Mouse (Mus musculus) cerebellum, postnatal 10 days (tissue): ENCODE results near the gene Cep41.

Source experiments
- DNase-seq, 2 experiments: peaks; one replicate each; pipeline ENCODE4 v3.0.0; 2021; ENCODE audit warnings: mixed read lengths in 2 of 2

The Cep41 gene

DNA sequence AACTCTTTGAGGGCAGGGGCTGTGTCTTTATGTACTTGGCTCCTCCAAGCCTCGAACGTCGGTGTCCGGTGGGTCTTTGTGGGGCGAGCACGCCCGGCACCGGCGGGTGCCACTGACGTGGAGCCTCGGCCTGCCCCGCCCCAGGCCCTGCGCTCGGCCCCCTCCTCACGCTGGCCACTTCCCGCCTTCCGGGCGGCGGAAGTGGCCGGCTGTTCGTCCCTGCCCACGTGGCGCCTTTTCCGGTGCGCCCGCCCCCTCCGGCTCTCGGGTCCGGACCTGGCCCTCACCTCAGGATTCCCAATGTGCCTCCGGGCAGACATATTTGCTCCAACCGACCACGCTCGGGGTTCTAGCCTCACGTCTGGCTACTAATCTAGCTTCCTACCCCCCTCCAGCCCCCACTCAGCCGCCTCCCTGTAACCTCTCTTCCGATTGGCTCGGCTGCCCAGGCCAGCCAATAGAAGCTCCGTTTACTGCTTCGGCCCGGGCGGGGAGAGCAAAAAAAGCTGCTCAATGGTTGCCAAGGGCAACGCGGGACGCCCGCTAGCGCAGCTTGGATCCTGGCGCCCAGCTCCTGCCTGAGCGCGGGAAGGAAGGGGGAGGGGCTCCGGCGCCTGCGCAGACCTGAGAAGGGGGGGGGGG, at the start of gene Cep41:
Cep41 (minus strand) TSS at position 400 of the 642 bp plus-strand sequence.
- DNase-seq = peak; percentile 99

DNA sequence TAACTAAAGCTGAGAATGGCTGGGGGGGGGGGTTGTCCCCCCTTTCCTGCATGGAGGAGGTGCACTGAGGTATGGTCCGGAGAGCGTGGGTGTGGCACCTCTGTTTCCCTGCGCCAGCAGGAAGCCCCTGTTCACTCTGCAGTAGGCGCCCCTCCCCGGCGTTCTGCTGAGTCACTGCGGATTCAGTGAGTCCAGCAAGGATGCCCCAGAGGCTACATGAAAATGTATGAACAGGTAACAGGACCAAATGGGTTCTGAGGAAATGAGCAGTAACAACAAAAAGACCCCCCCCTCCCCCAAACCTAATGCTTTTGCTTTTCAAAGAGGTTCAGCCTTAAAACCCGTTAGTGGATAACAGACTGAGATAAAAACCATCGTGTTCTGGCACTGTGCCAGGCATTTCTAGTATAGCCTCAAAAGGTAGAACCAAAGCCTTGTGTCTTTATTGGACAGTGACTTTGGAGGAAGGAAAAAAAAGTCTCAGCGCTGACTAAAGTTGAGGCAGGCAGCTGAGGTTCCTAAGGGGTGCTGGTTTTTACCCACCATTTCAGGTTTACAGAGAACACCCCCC, 45.7 kb upstream of the Cep41 start:
- peak; percentile 58 to 63 for DNase-seq

DNA sequence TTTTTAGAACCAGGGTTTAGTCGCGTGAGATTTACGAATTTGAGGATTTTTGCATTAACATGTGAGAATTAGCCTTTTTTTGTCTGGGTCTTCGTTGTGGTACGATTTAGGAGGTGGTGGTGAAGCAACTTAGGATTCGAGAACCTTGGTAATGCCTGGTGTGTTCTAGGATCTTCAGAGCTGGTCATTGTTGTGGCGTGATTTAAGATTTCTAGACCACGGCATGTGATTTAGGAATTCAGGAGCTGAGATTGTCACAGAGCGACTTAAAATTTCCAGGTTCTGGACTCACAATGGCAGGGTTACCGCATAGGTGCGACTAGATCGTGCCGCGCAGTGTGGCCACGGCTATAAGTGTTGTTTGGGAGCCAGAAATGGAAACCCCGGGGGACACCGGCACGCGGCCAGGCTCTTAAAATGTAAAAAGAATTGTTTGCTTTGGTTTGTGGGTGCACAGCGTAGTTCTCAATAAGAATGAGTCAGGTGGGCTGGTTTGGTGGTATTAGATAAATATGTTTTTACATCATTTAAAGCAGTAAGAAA, 45.0 kb upstream of the Cep41 start:
- peak; percentile 51 to 56 for DNase-seq

DNA sequence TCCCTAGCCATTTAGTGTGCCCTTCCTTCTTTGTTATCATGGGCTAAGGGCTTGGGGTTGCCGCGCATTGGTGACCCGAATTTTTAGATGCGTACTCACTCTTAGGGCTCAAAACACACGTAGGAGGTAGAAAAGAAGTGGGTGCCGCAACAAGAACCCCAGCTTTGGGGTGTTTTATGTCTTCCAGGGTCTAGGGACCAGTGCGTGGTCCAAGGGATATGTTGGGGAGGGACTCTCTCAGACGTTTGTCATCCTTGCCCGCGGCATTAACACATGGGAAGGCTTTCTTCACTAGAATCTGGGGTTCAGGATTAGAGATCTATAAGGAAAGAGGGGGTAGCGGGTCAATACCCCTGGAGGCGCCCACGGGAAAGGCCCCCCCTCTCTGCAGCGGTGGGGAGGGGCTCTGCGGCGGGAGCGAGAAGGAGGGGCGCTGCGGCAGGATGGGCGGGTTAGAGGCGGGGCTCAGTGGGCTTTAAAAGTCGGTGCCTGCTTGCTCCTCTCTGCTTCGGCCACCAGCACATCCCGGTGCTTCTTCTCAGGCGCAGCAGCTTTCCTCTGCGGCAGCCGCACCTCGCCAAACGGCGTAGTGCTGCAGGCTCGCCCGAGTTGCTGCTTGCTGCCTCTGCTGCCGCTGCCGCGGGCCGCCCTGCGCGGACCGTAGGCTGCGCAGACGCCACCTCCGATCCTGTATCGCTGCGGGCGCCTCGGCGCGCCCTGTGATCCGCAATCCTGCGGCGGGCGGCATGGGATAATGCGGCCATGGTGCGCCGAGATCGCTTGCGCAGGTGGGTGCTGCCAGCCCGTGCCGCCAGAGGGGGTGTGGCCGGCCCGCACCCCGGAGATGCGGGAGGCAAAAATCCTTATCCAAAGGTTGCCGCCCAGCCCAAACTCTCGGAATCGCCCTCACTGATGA, 44.3 kb upstream of the Cep41 start:
- peak; percentile 89 to 92 for DNase-seq

DNA sequence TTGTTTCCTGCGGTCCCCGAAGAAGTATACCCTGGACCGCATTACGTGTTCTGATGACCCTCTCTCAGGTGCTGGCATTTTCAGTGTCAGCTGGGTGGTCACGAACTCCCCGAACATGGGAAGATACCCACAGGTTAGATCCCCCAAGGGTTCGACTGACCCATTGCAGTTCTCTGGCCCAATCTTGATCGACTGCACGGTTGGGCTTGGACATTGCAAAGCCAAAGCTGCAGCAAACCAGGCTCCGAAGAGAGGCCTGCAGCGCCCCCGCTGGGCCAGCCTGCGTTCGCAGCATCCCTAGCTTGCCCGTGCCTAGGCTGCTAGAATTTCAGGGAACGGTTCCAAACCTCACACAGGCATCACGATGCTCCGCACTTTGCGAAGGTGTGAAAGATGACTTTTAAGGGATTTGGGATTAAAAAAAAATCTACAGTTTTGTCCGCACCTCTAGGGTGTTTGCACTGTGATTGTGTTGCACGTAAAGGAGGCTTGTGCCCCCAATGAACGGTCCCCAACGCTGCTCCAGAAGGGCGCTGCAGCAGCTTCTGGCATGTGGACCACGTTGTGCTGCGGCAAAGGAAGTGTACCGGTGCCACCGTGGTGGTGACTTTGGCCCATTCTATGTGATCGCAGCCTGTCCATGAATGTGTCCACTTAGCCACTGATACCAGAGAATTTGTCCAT, 43.5 kb upstream of the Cep41 start:
- DNase-seq = peak; percentile 86 to 90

DNA sequence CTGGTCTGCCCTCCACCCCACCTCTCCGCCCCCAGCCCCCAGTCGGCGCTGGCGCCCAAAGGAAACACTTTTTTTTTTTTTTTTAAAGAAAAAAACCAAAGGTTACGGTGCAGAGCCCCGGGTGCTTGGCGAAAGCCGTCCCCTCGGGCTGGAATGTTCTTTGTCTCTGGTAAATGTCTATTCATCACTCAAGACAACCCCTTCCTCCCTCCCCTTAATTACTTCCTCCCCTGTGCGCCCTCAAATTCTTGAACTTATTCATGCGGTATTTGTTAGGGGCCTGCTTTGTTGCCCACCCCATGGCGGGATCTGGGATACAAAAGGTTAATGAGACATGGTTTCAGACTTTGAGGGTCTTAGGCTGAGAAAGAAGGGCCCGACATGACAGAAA, 42.8 kb upstream of the Cep41 start:
- no peak for DNase-seq

DNA sequence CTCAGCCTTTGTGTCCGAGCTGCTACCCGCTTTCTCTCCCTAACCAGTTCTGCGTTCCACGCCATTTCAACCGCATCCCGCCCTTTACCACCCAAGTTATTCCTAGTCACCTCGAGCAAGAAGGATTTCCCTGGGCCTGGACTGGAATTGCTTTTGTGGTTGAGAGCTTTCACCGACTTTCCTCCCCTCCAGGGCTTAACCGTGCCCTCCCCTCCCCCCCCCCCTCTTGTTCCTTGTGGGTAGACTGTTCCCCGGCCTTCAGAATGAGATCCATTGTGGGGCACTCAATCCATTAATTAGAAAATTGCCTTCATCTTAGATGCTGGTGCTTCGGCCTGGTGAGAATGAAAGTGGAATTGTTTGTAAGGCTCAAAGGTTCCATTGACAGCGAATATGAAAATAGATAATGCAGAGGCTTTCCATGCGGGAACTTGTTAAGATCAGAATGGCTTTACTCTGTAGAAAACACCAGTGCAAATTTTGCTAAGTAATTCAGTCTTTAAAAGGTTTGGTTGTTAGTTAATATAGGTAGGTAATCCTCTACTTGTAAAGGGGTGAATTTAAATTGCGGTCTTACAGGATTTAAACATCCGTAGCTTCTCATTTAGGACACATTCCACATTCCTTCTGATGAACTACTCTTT, 42.3 kb upstream of the Cep41 start:
- no peak for DNase-seq

DNA sequence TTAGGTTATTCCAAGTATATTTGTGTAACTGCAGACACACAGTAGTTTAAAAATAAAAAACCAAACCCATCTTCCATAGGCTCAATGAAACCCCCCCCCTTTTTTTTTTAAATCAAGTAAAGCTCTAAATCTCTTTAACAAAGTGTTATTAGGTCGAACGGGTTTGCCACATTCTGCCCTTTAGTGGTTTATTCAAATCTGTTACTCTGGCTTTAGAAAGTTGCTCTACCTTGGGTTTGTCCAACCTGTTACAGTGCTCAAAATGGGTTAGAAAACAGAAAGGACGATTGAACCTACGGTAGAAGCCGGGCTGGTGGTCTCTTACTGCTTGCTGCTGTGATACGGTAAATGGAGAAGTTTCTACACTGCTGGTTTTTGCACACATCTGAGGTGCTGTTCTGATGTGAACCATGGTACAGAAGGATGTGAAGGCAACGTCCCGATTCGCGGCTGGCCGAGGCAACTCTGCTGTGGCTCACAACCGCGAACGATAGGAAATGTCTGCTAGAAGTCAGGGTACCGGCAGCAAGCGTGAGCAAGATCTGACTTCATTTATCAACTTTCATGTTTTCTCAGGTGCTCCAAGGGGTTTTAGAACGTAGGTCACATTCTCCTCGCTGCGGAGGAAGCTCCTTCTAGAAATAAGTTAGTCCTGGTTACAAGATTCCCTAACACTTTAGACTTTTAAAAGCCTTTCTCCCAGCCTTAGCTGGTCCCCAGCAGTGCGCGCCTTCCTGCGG, 41.6 kb upstream of the Cep41 start:
- DNase-seq = no peak

DNA sequence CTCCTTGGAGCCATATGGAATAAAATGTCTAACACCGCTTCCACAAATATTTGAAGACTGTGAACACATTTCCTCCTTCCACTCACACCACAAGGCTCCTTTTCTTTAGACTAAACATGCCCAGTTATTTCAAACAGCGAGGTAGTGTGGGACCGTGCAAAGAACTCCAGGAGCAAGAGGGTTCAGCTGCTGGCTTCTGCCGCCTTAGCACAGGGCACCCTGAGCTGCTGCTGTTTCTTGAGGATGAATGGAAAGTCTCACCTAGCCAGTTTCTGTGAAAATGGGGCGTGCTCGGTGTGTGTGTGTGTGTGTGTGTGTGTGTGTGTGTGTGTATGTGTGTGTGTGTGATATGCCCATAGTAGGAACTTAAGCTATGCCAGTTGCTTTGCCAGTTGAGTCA, 40.9 kb upstream of the Cep41 start:
- no peak for DNase-seq

DNA sequence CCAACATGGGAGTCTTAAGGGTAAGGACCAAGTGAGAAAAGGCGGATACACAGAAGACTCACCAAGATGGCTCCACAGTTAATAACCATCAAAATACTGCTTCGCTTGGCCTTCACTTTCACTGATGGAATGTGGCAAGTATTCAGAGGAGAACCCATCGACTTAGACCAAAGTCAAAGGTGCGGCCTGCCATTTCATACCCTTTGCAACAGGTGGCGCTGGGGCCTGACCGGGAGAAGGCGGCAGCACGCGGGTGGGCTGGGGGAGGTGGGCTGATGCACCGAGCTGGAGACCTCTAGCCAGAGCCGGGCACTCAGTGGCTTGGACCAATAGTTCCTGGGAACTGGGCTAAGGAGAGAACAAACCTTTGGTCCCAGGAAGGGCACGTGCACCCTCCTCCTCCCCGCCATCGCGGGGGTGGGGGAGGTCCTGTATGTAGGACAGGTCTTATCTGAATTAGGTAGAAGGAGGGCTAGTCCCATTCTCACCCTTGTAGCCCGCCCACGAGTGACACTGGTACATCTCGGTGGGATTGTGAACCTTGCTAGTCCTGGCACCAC, 39.1 kb upstream of the Cep41 start:
- DNase-seq = no peak

DNA sequence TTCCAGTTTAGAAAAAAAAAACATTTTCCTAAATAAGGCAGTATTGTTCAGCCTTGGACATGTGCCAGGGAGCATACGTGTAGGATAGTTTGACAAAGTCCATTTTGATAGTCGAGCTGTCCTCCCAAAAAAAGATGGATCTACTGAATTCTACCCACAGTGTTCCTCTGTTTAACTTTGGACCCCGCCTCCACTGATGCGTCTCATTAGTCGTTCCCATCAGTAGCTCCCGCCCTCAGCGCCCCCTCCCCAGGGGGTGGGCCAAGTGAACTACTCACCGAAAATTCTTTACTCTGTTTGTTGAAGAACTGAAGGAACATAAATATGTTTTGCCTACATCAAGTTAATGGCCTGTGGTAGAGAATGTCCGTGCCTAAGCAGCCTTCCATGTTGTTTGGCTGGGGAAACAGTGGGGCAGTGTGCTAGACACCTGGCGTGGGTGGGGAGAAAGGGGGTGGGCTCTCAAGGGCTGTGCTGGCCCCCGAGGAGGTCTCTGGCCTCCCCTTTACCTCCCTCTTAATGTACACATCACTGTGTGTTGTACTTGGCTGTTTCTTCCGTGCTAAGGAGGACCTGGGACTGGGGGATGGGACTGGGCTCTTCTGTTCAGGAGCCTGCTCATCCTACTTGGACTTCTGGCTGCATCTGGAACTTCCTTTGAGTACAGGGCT, 36.9 kb upstream of the Cep41 start:
- no peak for DNase-seq

DNA sequence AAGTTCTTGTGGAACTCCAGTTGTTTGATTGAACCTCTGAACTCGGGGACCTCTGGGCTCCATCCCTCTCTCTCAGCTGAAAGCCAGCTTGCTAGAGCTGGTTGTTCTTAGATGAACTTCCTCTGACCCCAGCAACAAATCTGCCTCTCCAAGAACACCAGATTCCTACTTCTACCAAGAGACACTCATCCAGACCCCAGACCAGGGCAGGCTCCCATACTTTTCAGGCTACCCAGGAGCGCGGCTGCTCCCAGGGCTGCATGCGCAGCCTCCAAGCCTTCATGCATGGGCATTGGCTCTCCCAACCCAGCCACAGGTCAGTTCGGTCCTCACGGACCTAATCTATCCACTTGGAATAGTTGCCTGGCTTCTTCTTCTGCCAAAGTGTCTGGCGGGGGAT, 29.8 kb upstream of the Cep41 start, which contains the start of gene Mest:
Mest (plus strand) TSS at position 217 of the 400 bp plus-strand sequence.
- DNase-seq = no peak

DNA sequence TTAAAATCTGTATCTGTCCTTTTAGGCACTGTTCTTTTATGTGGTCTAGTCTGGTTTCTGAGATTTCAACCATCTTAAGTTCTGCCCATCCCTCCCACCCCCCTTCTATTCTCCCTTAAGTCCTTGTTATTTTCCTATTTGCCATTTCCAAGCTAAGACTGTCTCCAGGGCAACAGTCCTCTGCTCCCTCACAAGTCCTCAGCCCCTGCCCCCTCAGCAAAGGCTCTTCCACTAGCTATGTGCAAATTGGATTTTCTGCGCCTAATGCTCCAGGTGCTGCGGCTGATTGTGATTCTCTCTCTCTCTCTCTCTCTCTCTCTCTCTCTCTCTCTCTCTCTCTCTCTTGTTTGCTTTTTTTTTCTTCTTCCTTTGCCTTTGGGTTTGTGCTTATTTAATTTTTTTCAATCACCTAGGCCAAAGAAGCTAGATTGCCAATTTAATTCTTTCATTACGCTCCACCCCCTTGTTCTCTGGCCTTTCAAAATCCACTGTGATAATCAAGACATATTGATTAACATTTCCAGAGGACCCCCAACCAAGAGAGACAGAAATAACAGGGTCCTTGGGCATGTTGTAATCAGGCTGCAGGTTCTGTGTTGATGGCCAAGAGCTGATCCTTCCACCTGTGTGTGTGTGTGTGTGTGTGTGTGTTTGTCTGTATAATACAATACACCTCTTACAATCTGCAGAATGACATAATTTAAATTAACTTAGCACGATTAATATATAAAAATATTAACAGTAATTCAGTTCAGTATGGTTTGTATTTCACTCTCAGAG, 29.0 kb upstream of the Cep41 start:
- no peak for DNase-seq

DNA sequence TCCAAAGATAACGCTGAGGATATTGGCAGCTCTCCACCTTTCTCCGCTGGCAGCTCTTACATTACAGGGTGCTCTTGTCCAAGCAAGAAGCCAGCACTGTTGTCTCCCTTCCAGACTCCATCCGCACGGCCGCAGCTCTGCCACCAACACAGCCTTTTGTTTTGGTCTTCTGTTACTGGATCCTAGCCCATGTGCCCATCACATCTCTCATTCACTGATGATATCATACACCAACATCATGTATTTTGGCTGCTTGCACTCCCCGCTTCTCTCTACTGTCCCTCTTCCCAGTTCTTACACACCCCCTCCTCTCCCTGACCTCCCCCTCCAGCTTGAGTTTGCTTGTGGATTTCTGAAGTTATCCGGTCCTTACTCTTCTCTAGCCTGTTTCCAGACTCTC, 23.2 kb upstream of the Cep41 start:
- DNase-seq = peak in 1 of 2 experiments; percentile 42

DNA sequence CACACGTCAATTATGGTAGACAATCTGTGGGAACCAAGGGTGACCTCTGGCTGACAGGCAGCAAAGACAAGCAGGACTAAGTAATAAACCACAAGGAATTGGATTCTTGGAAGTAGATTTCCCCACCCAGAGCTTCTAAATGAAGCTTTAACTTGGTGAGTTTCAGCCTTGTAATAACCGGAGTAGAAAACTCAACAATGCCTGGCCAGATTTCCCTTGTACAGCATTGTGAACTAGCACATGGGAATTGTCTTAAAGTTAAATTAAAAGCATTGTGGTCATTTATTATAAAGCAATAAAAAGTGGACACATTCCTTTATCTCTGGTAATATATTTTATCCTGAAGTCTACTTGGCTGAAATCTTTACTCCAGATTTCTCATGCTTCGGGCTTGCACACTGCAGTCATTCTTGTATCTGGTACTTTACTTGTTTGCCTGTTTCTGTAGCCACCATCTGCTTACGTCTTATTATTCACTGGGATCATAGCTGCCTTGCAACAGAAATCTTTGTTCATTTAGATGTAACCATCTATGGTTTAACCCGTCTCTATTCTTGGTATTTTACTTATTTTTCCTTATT, 21.4 kb upstream of the Cep41 start:
- no peak for DNase-seq

DNA sequence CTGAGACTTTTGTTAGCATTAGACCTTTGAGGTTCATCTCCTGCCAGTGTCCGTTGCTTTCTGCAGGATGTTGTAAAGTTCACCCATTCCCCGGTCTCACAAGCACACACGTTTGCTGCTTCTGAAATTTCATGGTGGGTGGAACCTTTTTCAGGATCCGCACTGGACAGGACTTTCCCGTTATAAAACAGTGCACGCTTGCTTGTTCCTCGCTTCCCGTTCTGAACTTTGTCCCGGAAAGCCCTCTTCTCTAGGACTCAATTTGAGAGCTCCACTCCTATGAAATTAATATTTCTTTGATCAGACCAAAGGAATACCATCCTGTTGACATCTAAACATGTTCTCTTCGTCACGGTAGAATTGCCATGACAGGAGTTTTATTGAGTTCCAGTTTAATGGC, 20.3 kb upstream of the Cep41 start:
- DNase-seq = no peak

DNA sequence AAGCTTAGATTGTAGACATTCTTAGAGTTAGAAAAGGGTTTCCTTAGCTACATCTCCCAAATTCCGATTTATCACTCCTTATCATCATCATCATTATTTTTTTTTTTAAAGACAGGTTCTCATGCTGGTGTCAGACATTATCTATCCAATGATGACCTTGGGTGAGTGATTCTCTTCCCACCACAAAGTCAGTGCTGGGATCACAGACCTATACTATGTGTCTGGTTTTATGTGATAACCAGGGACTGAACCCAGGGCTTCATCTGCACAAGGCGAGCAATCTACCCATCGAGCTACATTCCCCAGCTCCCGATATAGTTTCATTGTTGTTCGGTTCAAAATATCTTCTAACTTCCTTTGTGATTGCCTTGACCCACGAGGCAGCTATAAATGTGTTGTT, 19.9 kb upstream of the Cep41 start:
- DNase-seq = no peak

DNA sequence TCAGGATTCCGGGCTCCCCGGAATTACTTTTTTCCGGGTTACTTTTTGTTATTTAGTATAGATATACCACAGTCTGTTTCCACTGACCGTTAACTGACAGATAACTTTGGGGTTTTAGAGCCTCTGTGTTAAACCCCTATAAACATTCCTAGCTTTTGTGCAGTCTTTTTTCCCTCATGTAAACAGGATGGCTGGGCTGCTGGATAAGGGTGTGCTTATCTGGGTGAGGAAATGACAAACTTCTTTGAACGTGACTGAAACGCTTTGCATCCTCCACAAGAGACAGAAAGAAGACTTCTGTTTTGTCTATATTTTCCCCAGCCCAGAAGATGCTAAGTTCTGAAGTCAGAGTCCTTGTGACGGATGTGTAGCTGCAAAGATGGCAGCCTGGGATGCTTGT, 18.9 kb upstream of the Cep41 start:
- no peak for DNase-seq

DNA sequence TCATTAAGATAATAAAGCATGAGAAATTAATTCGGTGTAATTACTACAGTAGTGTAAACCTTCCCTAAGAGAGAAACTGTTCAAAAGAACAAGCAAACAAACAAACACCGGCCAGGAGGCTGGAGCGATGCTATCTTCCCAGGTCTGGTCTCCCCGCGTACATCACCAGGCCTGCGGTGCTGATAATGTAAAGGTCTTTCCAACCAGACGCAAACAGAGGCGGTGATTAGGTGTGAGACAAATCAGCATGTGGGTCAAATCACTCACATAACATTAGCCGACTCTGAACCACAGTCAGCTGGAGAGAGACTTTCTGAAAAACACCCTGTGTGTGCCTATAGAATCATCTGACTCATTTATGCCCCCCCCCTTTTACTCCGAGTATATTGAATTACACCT, 17.8 kb upstream of the Cep41 start:
- DNase-seq = no peak
